Mouse (Mus musculus) limb, embryonic 15.5 days (tissue): ENCODE results near the gene Abr. TPM values are rescaled to one million over a fixed set of nuclear protein-coding genes. Genes with fewer than 3 reads are reported as not detected.

Experiments
- ATAC-seq: fragments of 200-750 bp; cut with Nextera tagmentation; 2 replicates; pipeline ENCODE4 v1.8.0; 2017; ENCODE audit warnings: low read depth, moderate TSS enrichment; ENCODE audit not compliant: insufficient number of reproducible peaks, low FRiP score, low TSS enrichment
- H3K27ac ChIP-seq: fragments of 300-500 bp; sonication (generic); 2 replicates; pipeline ENCODE4 v1.5.1; 2015; ENCODE audit warnings: moderate library complexity, mild to moderate bottlenecking, inconsistent platforms
- H3K27me3 ChIP-seq: fragments of 300-500 bp; sonication (generic); 2 replicates; pipeline ENCODE4 v1.6.1; 2015; ENCODE audit warnings: inconsistent platforms
- H3K36me3 ChIP-seq: fragments of 300-500 bp; sonication (generic); 2 replicates; pipeline ENCODE4 v1.6.1; 2015; ENCODE audit warnings: inconsistent platforms
- H3K4me1 ChIP-seq: fragments of 300-500 bp; sonication (generic); 2 replicates; pipeline ENCODE4 v1.6.1; 2015; ENCODE audit warnings: inconsistent platforms
- H3K4me2 ChIP-seq: fragments of 300-500 bp; sonication (generic); 2 replicates; pipeline ENCODE4 v1.6.1; 2015; ENCODE audit warnings: mild to moderate bottlenecking, inconsistent platforms
- H3K4me3 ChIP-seq: fragments of 300-500 bp; sonication (generic); 2 replicates; pipeline ENCODE4 v1.5.1; 2015; ENCODE audit warnings: mild to moderate bottlenecking, inconsistent platforms
- H3K9ac ChIP-seq: fragments of 300-500 bp; sonication (generic); 2 replicates; pipeline ENCODE4 v1.6.1; 2015; ENCODE audit warnings: inconsistent platforms
- H3K9me3 ChIP-seq: fragments of 300-500 bp; sonication (generic); 2 replicates; pipeline ENCODE4 v1.6.1; 2016; ENCODE audit warnings: inconsistent platforms
- WGBS: fragments of 180-500 bp; shearing (Covaris S2); methylation state at CpG from one replicate; pipeline ENCODE4 v1.1.7; 2015; 5-methylcytosine and 5-hydroxymethylcytosine counted together
- polyA plus RNA-seq: library from polyadenylated mRNA; unstranded; fragments of >200 nt; fragmentation: Nextera tagmentation; extraction: Ambion mirVana; gene quantifications from 2 replicates; pipeline ENCODE4 v1.2.1, GENCODE M21; 2015

Abr gene
- polyA plus RNA-seq, 1 experiment from 2014 or later, result 31.9 TPM

- Histone ChIP-seq H3K4me3 (no peak overlapping the region), H3K27ac (no peak overlapping the region), H3K36me3 (peaks cover 69% of the 10 kb centered on the region), H3K4me1 (peaks cover 8% of the 10 kb centered on the region), H3K9me3 (no peaks in the 10 kb centered on the region), H3K4me2 (no peak overlapping the region), H3K9ac (no peak overlapping the region), H3K27me3 (no peaks in the 10 kb centered on the region)
- WGBS, result 72% methylated on average over 3 of the region's 3 CpGs
- ATAC-seq, result no peak
These were observed 162.6 kb downstream of the Abr start for GRCm38 (mm10) chr11:76459489-76459888.

- 62% methylated on average over 9 of the region's 9 CpGs for WGBS
- Histone ChIP-seq H3K9me3 (no peaks in the 10 kb centered on the region), H3K9ac (no peak overlapping the region), H3K4me1 (peaks cover 11% of the 10 kb centered on the region), H3K27me3 (no peaks in the 10 kb centered on the region), H3K4me3 (no peak overlapping the region), H3K36me3 (peaks cover 69% of the 10 kb centered on the region), H3K4me2 (no peak overlapping the region), H3K27ac (no peak overlapping the region)
- no peak for ATAC-seq
These were observed 163.4 kb downstream of the Abr start for GRCm38 (mm10) chr11:76458730-76459129.

- Histone ChIP-seq H3K4me1 (peaks cover 11% of the 10 kb centered on the region), H3K9me3 (no peaks in the 10 kb centered on the region), H3K4me2 (no peak overlapping the region), H3K27ac (no peak overlapping the region), H3K4me3 (no peak overlapping the region), H3K27me3 (no peaks in the 10 kb centered on the region), H3K9ac (no peak overlapping the region), H3K36me3 (peaks cover 68% of the 10 kb centered on the region)
- WGBS, result 74% methylated on average over 10 of the region's 10 CpGs
- no peak for ATAC-seq
These were observed 165.2 kb downstream of the Abr start for GRCm38 (mm10) chr11:76456897-76457296.

- ATAC-seq, result peak; percentile 35
These were observed 165.9 kb downstream of the Abr start for GRCm38 (mm10) chr11:76456233-76456632.

GRCm38 (mm10) chr11:76454492-76454891, 167.6 kb downstream of the Abr start:
- no peak overlapping the region for H3K27ac ChIP-seq
- H3K9me3 ChIP-seq, result no peaks in the 10 kb centered on the region
- peaks cover 63% of the 10 kb centered on the region for H3K36me3 ChIP-seq
- no peak for ATAC-seq
- H3K4me1 ChIP-seq, result peaks cover 23% of the 10 kb centered on the region
- H3K4me2 ChIP-seq, result no peak overlapping the region
- no peak overlapping the region for H3K4me3 ChIP-seq
- WGBS, result 49% methylated on average over 5 of the region's 5 CpGs
- H3K9ac ChIP-seq, result no peak overlapping the region
- H3K27me3 ChIP-seq, result no peaks in the 10 kb centered on the region

More at GRCm38 (mm10) chr11:76456233-76456632, 165.9 kb downstream of the Abr start:
- Histone ChIP-seq H3K4me3 (no peak overlapping the region), H3K36me3 (peaks cover 66% of the 10 kb centered on the region), H3K4me1 (peaks cover 11% of the 10 kb centered on the region), H3K27me3 (no peaks in the 10 kb centered on the region), H3K9me3 (no peaks in the 10 kb centered on the region), H3K4me2 (no peak overlapping the region), H3K9ac (no peak overlapping the region), H3K27ac (no peak overlapping the region)
- WGBS, result 12% methylated on average over 6 of the region's 6 CpGs

GRCm38 (mm10) chr11:76450202-76450561, 171.9 kb downstream of the Abr start:
- Histone ChIP-seq H3K27me3 (no peaks in the 10 kb centered on the region), H3K4me2 (no peak overlapping the region), H3K27ac (peak overlapping the region; percentile 75), H3K9me3 (no peaks in the 10 kb centered on the region), H3K4me1 (peaks cover 55% of the 10 kb centered on the region), H3K9ac (no peak overlapping the region), H3K4me3 (no peak overlapping the region), H3K36me3 (peaks cover 41% of the 10 kb centered on the region)
- ATAC-seq, result no peak
- 37% methylated on average over 3 of the region's 3 CpGs for WGBS

GRCm38 (mm10) chr11:76449520-76450201, 172.5 kb downstream of the Abr start:
- peaks cover 36% of the 10 kb centered on the region for H3K36me3 ChIP-seq
- peaks cover 57% of the 10 kb centered on the region for H3K4me1 ChIP-seq
- 12% methylated on average over 15 of the region's 15 CpGs for WGBS
- H3K27me3 ChIP-seq, result no peaks in the 10 kb centered on the region
- H3K4me2 ChIP-seq, result no peak overlapping the region
- ATAC-seq, result peak; percentile 81
- peak overlapping the region; percentile 8; the same call in 1 of the 2 replicates for H3K9ac ChIP-seq
- H3K27ac ChIP-seq, result peak overlapping the region; percentile 75
- no peak overlapping the region for H3K4me3 ChIP-seq
- no peaks in the 10 kb centered on the region for H3K9me3 ChIP-seq

GRCm38 (mm10) chr11:76446251-76446650, 175.9 kb downstream of the Abr start:
- Histone ChIP-seq H3K4me1 (peaks cover 53% of the 10 kb centered on the region), H3K27ac (peak overlapping the region; percentile 29; the same call in 1 of the 2 replicates)
- ATAC-seq, result no peak

GRCm38 (mm10) chr11:76445459-76445858, 176.7 kb downstream of the Abr start:
- peak overlapping the region; percentile 29; the same call in 1 of the 2 replicates for H3K27ac ChIP-seq

More at GRCm38 (mm10) chr11:76446251-76446650, 175.9 kb downstream of the Abr start:
- Histone ChIP-seq H3K4me3 (no peak overlapping the region), H3K27me3 (no peaks in the 10 kb centered on the region), H3K4me2 (no peak overlapping the region), H3K36me3 (peaks cover 19% of the 10 kb centered on the region; the same call in 1 of the 2 replicates), H3K9ac (no peak overlapping the region), H3K9me3 (no peaks in the 10 kb centered on the region)
- 5% methylated on average over 10 of the region's 10 CpGs for WGBS

GRCm38 (mm10) chr11:76439666-76440065, 182.4 kb downstream of the Abr start:
- no peak overlapping the region for H3K4me2 ChIP-seq
- ATAC-seq, result no peak
- H3K4me1 ChIP-seq, result peaks cover 48% of the 10 kb centered on the region
- H3K27me3 ChIP-seq, result no peaks in the 10 kb centered on the region
- no peak overlapping the region for H3K9ac ChIP-seq
- 32% methylated on average over 3 of the region's 3 CpGs for WGBS
- no peak overlapping the region for H3K27ac ChIP-seq
- 0 out of 2 replicates have a peak, but pooled peaks cover 18% of the 10 kb centered on the region for H3K36me3 ChIP-seq
- no peak overlapping the region for H3K4me3 ChIP-seq
- H3K9me3 ChIP-seq, result no peaks in the 10 kb centered on the region

More at GRCm38 (mm10) chr11:76445459-76445858, 176.7 kb downstream of the Abr start:
- H3K27me3 ChIP-seq, result no peaks in the 10 kb centered on the region
- no peak overlapping the region for H3K4me3 ChIP-seq
- whole genome bisulfite sequencing, result 28% methylated on average over 8 of the region's 8 CpGs
- peaks cover 57% of the 10 kb centered on the region for H3K4me1 ChIP-seq
- H3K9me3 ChIP-seq, result no peaks in the 10 kb centered on the region
- H3K36me3 ChIP-seq, result 0 out of 2 replicates have a peak, but pooled peaks cover 14% of the 10 kb centered on the region
- no peak overlapping the region for H3K4me2 ChIP-seq
- no peak for ATAC-seq
- no peak overlapping the region for H3K9ac ChIP-seq

GRCm38 (mm10) chr11:76436864-76437437, 185.2 kb downstream of the Abr start:
- ATAC-seq, result peak; percentile 76
- peaks cover 70% of the 10 kb centered on the region for H3K4me1 ChIP-seq
- 9% methylated on average over 28 of the region's 28 CpGs for WGBS

GRCm38 (mm10) chr11:76436009-76436408, 186.1 kb downstream of the Abr start:
- Histone ChIP-seq H3K9ac (no peak overlapping the region), H3K27ac (peak overlapping the region; percentile 88; the same call in 1 of the 2 replicates), H3K4me1 (peaks cover 76% of the 10 kb centered on the region), H3K36me3 (peaks cover 22% of the 10 kb centered on the region; the same call in 1 of the 2 replicates), H3K4me3 (peak overlapping the region; percentile 47), H3K27me3 (no peaks in the 10 kb centered on the region), H3K4me2 (peak overlapping the region; percentile 70), H3K9me3 (no peaks in the 10 kb centered on the region)
- WGBS, result 73% methylated on average over 5 of the region's 5 CpGs
- no peak for ATAC-seq

More at GRCm38 (mm10) chr11:76436864-76437437, 185.2 kb downstream of the Abr start:
- Histone ChIP-seq H3K9me3 (no peaks in the 10 kb centered on the region), H3K4me2 (peak overlapping the region; percentile 70), H3K27me3 (no peaks in the 10 kb centered on the region), H3K36me3 (peaks cover 20% of the 10 kb centered on the region; the same call in 1 of the 2 replicates), H3K27ac (peak overlapping the region; percentile 88), H3K9ac (peak overlapping the region; percentile 35; the same call in 1 of the 2 replicates), H3K4me3 (peak overlapping the region; percentile 47)
